Mouse (Mus musculus) CH12.LX (cell line): ENCODE measurements around the gene Tnc. TPM values are rescaled to one million over a fixed set of nuclear protein-coding genes. Genes with fewer than 3 reads are reported as not detected.

Source experiments
- DNase-seq: peaks from one replicate; pipeline ENCODE4 v3.0.0-alpha.2; 2013; ENCODE audit errors: extremely low read depth
- H3K27ac ChIP-seq: 2 replicates; pipeline ENCODE4 v1.5.1; 2012; ENCODE audit warnings: low read depth, mild to moderate bottlenecking, control low read depth, moderate library complexity; ENCODE audit not compliant: insufficient read depth
- H3K27me3 ChIP-seq: replicated peaks from 2 replicates; pipeline ENCODE3; 2012; ENCODE audit warnings: inconsistent platforms
- H3K36me3 ChIP-seq, 2 experiments: replicated peaks in 1 of 2; 2 replicates each; pipeline versions ENCODE3 to v1.6.1; 2012; ENCODE audit warnings: inconsistent platforms in 1 of 2, low read length in 1 of 2, mild to moderate bottlenecking in 1 of 2, mixed read lengths in 1 of 2, moderate library complexity in 1 of 2; ENCODE audit not compliant: control insufficient read depth in 1 of 2, insufficient read depth in 1 of 2
- H3K4me1 ChIP-seq, 2 experiments: 2 replicates each; pipeline ENCODE4 v1.6.1; 2012; ENCODE audit warnings: inconsistent platforms in 1 of 2, moderate library complexity in 1 of 2; ENCODE audit not compliant: insufficient read depth in 2 of 2, control insufficient read depth in 1 of 2
- H3K4me2 ChIP-seq: 2 replicates; pipeline ENCODE4 v1.6.1; 2012; ENCODE audit warnings: low read depth, mild to moderate bottlenecking, control low read depth; ENCODE audit not compliant: poor library complexity, insufficient read depth, severe bottlenecking
- H3K4me3 ChIP-seq, 3 experiments: fragments of 150-350 bp in 1 of 3; sonication (generic) in 1 of 3; replicated peaks in 1 of 3; 2 replicates each; pipeline versions ENCODE3 to v1.5.1; 2011 to 2012; ENCODE audit warnings: low read depth in 2 of 3, low read length in 2 of 3, mild to moderate bottlenecking in 2 of 3, moderate library complexity in 2 of 3, control low read depth in 1 of 3, improper control_type of control experiment in 1 of 3, inconsistent platforms in 1 of 3, mixed read lengths in 1 of 3; ENCODE audit not compliant: poor library complexity in 1 of 3
- H3K79me2 ChIP-seq: replicated peaks from 2 replicates; pipeline ENCODE4 v1.6.1; 2012; ENCODE audit warnings: mild to moderate bottlenecking, moderate library complexity; ENCODE audit not compliant: control insufficient read depth, poor library complexity, insufficient read depth, severe bottlenecking; ENCODE audit errors: extremely low read depth
- H3K9ac ChIP-seq: 2 replicates; pipeline ENCODE4 v1.6.1; 2012; ENCODE audit warnings: low read depth, mild to moderate bottlenecking, control low read depth, moderate library complexity; ENCODE audit not compliant: insufficient read depth
- H3K9me3 ChIP-seq: replicated peaks from 2 replicates; pipeline ENCODE3; 2012; ENCODE audit warnings: low read length, inconsistent platforms, mixed read lengths
- ETS1 ChIP-seq: conservative IDR thresholded peaks from 2 replicates; pipeline ENCODE4 v1.6.1; 2012; ENCODE audit warnings: low read depth, mild to moderate bottlenecking, inconsistent platforms, low read length, improper control_type of control experiment, moderate library complexity
- GABPA ChIP-seq: IDR thresholded peaks from 2 replicates; pipeline ENCODE4 v1.6.1; 2012; ENCODE audit warnings: low read depth, low read length, improper control_type of control experiment, inconsistent platforms; ENCODE audit not compliant: insufficient replicate concordance
- HCFC1 ChIP-seq: IDR thresholded peaks from 2 replicates; pipeline ENCODE4 v1.6.1; 2012; ENCODE audit warnings: low read depth, mild to moderate bottlenecking, inconsistent platforms, low read length, improper control_type of control experiment
- JUND ChIP-seq: conservative IDR thresholded peaks from 2 replicates; pipeline ENCODE4 v1.6.1; 2011; ENCODE audit warnings: low read depth, low read length, improper control_type of control experiment
- MAFK ChIP-seq: IDR thresholded peaks from 2 replicates; pipeline ENCODE4 v1.6.1; 2011; ENCODE audit warnings: low read length, improper control_type of control experiment; ENCODE audit not compliant: insufficient replicate concordance
- NRF1 ChIP-seq: IDR thresholded peaks from 2 replicates; pipeline ENCODE4 v1.6.1; 2014; ENCODE audit warnings: low read depth, mild to moderate bottlenecking, inconsistent platforms, low read length, improper control_type of control experiment, moderate library complexity
- USF1 ChIP-seq: IDR thresholded peaks from 2 replicates; pipeline ENCODE4 v1.6.1; 2014; ENCODE audit warnings: low read depth, mild to moderate bottlenecking, inconsistent platforms, low read length, improper control_type of control experiment
- ZMIZ1 ChIP-seq: IDR thresholded peaks from 2 replicates; pipeline ENCODE4 v1.6.1; 2012; ENCODE audit warnings: low read depth, mild to moderate bottlenecking, inconsistent platforms, low read length, improper control_type of control experiment
- dilution Hi-C: fragments of 300-500 bp; cut with MboI; formaldehyde crosslinking; loops from 2 replicates; pipeline ENCODE4 v1.14.3; 2020; ENCODE audit warnings: low sequenced_read_pairs; ENCODE audit not compliant: extremely low pct_unique_long_range_greater_than_20kb, extremely low pct_ligation_motif_present
- in situ Hi-C: fragments of 300-500 bp; cut with MboI; formaldehyde crosslinking; loops from 3 replicates; pipeline ENCODE4 v1.14.3; 2019; ENCODE audit warnings: low sequenced_read_pairs, low pct_ligation_motif_present, low pct_unique_long_range_greater_than_20kb, mixed read lengths
- polyA plus RNA-seq: library from polyadenylated mRNA; unstranded; fragments of >175 nt; gene quantifications from 2 replicates; pipeline ENCODE4 v1.2.1, GENCODE M21; 2012; ENCODE audit warnings: low read depth; ENCODE audit not compliant: insufficient read length
- total RNA-seq, 2 experiments: library from RNA; depleted of rRNA; stranded (reverse); fragments of 300-350 nt in 1 of 2; fragments of >200 nt in 1 of 2; gene quantifications; 2 replicates each; pipeline ENCODE4 v1.2.3; 2012 to 2014

Tnc gene
- 0.13 TPM in 2 replicates for total RNA-seq (2012; rRNA removed)
- not detected in 2 replicates for total RNA-seq (2014; rRNA removed)
- 0.98 and 1.2 TPM in 2 replicates for polyA plus RNA-seq

GRCm38 (mm10) chr4:64046831-64047493 lies at the start of gene Tnc:
Gene Tnc, minus strand, starts transcription at chr4:64047015.
- Histone ChIP-seq H3K4me3 (no peak within 1 kb of the TSS), H3K9ac (no peak within 1 kb of the TSS), H3K27ac (no peak within 1 kb of the TSS), H3K79me2 (no peaks in the 10 kb centered on the region), H3K4me2 (no peak within 1 kb of the TSS), H3K27me3 (no peaks in the 10 kb centered on the region), H3K4me1 (no peaks in the 10 kb centered on the region), H3K9me3 (no peaks in the 10 kb centered on the region), H3K36me3 (no peaks in the 10 kb centered on the region)
- no peak for DNase-seq
- TF ChIP-seq ZMIZ1 (no peak), GABPA (no peak), JUND (no peak)
- dilution Hi-C loops, result no loop called here
- in situ Hi-C loops, result no loop called here

- no peak for TF ChIP-seq MAFK
- no peak for TF ChIP-seq USF1
- no peak for TF ChIP-seq GABPA
- no peak for TF ChIP-seq ETS1
- TF ChIP-seq HCFC1, result no peak
- TF ChIP-seq NRF1, result no peak
- no peaks in the 10 kb centered on the region for H3K79me2 ChIP-seq
- in situ Hi-C loops (no loop called here), dilution Hi-C loops (no loop called here)
- H3K27ac ChIP-seq, result no peak overlapping the region
- H3K9me3 ChIP-seq, result no peaks in the 10 kb centered on the region
- H3K4me2 ChIP-seq, result no peak overlapping the region
- no peaks in the 10 kb centered on the region for H3K36me3 ChIP-seq
- H3K4me3 ChIP-seq, result no peak overlapping the region
- DNase-seq, result no peak
- H3K4me1 ChIP-seq, result peaks cover 0 to 11% of the 10 kb centered on the region in 2 experiments; a peak in 2 of 4 replicates
- H3K9ac ChIP-seq, result no peak overlapping the region
- no peaks in the 10 kb centered on the region for H3K27me3 ChIP-seq
Observed at GRCm38 (mm10) chr4:64094221-64094620, 47.4 kb upstream of the Tnc start.

GRCm38 (mm10) chr4:64092857-64093256 lies 46.0 kb upstream of the Tnc start:
- H3K9me3 ChIP-seq, result no peaks in the 10 kb centered on the region
- in situ Hi-C loops, result no loop called here
- H3K4me2 ChIP-seq, result no peak overlapping the region
- no peak for TF ChIP-seq USF1
- TF ChIP-seq ETS1, result 0 out of 2 replicates have a peak, but pooled peaks have one; percentile 20
- dilution Hi-C loops, result no loop called here
- no peaks in the 10 kb centered on the region for H3K27me3 ChIP-seq
- H3K79me2 ChIP-seq, result no peaks in the 10 kb centered on the region
- no peaks in the 10 kb centered on the region for H3K36me3 ChIP-seq
- no peak overlapping the region for H3K9ac ChIP-seq
- H3K4me1 ChIP-seq, result peaks cover 0 to 11% of the 10 kb centered on the region in 2 experiments; a peak in 2 of 4 replicates
- H3K4me3 ChIP-seq, result no peak overlapping the region
- DNase-seq, result peak; percentile 17
- no peak overlapping the region for H3K27ac ChIP-seq
